Mouse (Mus musculus): ENCODE measurements at regions not wholly inside any gene's neighbourhood (a gene's known extent, or its start where the extent isn't known, plus 50 kb on each side); places are given as distances from the start of the nearest gene placed in this dataset.
"Not testable (repeated sequence)": the region's sequence is repeated elsewhere in the genome, so short reads cannot be mapped to it uniquely, and the experiment has no call there.

DNA sequence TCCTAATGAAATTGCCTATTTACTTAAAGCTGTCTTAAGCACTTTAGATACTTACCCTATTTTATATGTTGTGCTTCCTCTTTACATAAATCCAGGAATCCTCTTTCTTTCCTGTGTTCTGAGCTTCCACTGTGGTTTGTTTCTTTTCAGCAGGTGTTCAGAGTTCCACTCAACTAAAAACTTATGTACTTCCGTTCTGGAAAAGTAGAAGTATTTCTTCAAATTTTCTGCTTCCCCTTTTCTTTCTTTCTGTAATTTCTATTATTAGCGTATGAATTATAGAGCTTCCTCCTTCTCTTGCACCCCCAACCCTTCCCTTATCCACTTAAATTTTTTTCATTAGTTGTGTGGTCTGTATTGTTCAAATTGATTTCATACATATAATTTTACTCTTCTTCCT, 165.8 kb upstream of the Nudt12 start:
- no peak overlapping the region for H3K27ac ChIP-seq (replicated peaks)
- no peak for DNase-seq (ENCODE audit: low spot score)
- WGBS, result 95% methylated on average over 2 of the region's 2 CpGs
- H3K27me3 ChIP-seq (ENCODE audit: low read depth, poor library complexity, severe bottlenecking), result no peaks in the 10 kb centered on the region
- H3K4me1 ChIP-seq, result no peaks in the 10 kb centered on the region
- H3K9me3 ChIP-seq (replicated peaks), result no peaks in the 10 kb centered on the region
- no peaks in the 10 kb centered on the region for H3K36me3 ChIP-seq
- H3K4me3 ChIP-seq, result no peak overlapping the region

DNA sequence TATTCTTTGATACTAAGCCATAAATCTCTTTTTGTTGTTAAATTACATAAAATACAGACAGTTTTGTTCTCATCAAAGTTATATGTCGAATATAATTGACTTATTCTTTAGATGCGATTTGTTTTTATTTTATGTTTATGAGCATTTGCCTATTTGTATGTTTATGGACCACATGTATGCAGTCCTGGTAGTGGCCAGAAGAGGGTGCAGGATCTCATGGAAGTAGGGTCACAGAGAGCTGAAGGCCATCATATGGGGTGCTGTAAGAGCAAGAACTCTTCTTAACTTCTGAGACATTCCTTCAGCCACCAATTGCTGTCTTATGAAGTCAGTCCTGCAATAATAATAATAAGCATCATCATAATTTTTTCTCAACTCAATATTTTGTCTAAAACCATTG, 143.2 kb upstream of the Nudt12 start:
- Histone ChIP-seq H3K4me3 (no peak overlapping the region), H3K4me1 (no peaks in the 10 kb centered on the region), H3K27me3 (ENCODE audit: low read depth, poor library complexity, severe bottlenecking) (no peaks in the 10 kb centered on the region), H3K27ac (replicated peaks) (no peak overlapping the region), H3K36me3 (no peaks in the 10 kb centered on the region), H3K9me3 (replicated peaks) (no peaks in the 10 kb centered on the region)
- WGBS, result 75% methylated on average over 2 of the region's 2 CpGs
- no peak for DNase-seq (ENCODE audit: low spot score)

DNA sequence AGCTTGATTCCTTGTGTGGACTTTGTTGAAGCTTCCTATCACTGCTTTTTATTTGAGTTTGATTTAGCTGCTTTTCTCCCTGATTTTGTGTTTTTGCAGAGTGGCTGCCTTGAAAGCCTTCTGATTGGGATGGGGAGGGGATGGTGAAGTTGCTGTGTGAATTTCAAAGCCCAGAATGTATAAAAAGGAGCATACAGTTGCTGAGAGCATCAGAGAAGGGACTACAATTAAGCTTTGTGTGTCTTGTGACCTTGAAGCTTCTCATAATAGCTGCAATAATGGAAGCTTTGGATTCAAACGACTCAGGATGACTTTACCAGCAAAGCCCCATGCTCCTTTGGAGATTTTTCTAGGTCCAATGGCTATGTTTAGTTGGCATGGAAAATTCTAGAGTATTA, 130.6 kb upstream of the Nudt12 start:
- Histone ChIP-seq H3K36me3 (no peaks in the 10 kb centered on the region), H3K9me3 (replicated peaks) (no peaks in the 10 kb centered on the region), H3K4me1 (peaks cover 11% of the 10 kb centered on the region), H3K27me3 (ENCODE audit: low read depth, poor library complexity, severe bottlenecking) (no peaks in the 10 kb centered on the region), H3K4me3 (no peak overlapping the region), H3K27ac (replicated peaks) (no peak overlapping the region)
- no peak for DNase-seq (ENCODE audit: low spot score)
- whole genome bisulfite sequencing, result 59% methylated on average over 1 of the region's 1 CpGs

DNA sequence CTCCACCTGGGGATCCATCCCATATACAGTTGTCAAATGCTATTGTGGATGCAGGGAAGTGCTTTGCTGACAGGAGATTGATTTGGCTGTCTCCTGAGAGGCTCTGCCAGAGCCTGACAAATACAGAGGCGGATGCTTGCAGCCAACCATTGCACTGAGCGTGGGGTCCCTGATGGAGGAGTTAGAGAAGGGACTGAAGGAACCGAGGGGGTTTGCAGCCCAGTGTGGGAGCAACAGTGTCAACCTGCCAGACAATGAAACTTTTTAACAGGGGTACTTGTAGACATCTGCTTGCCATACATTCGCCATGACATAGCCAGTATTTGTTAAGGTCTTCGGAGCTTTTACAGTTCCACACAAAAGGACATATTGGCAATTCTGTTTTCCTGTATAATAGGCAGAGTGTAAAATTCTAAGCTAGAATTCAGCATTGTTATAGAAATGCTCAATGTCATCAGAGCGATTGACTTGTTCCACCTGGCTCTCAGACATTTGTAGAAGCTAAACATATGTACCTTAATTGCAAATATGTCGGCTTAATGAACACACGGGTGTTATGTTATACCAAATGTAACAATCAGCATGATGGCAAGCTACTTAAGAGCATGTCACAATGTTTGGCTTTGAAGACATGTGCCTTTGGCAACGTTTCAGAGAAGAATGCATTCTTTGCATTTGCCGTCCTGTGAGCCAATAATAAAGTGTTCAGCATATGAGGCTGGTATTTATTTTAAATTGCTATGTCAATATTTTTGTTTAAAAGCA, 130.0 kb upstream of the Nudt12 start:
- H3K4me1 ChIP-seq, result peaks cover 6% of the 10 kb centered on the region
- no peaks in the 10 kb centered on the region for H3K36me3 ChIP-seq
- no peaks in the 10 kb centered on the region for H3K27me3 ChIP-seq (ENCODE audit: low read depth, poor library complexity, severe bottlenecking)
- WGBS, result 86% methylated on average over 10 of the region's 10 CpGs
- no peak overlapping the region for H3K4me3 ChIP-seq
- no peak for DNase-seq (ENCODE audit: low spot score)
- no peak overlapping the region for H3K27ac ChIP-seq (replicated peaks)
- H3K9me3 ChIP-seq (replicated peaks), result no peaks in the 10 kb centered on the region

DNA sequence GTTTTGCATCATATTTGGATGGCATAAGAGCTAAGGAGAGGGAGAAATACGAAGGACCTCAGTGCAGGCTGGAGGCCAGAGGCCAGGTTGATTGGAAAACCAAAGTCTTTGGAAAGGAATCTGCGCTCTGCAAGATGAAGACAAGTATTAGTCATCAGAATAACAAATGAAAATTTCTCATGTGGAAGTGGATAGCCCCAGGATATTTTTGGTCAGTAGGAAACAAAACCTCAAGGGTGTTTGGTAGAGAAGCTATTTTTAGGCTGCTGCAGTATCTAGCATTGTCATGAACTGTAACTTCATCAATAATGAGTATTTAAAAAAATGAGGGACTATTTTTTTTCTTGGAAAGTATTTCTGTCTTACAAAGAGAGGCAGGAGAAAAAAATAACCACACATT, 125.6 kb upstream of the Nudt12 start:
- Histone ChIP-seq H3K27me3 (ENCODE audit: low read depth, poor library complexity, severe bottlenecking) (no peaks in the 10 kb centered on the region), H3K4me1 (no peaks in the 10 kb centered on the region), H3K4me3 (no peak overlapping the region), H3K36me3 (no peaks in the 10 kb centered on the region), H3K27ac (replicated peaks) (no peak overlapping the region), H3K9me3 (replicated peaks) (no peaks in the 10 kb centered on the region)
- WGBS, result 97% methylated on average over 2 of the region's 2 CpGs
- no peak for DNase-seq (ENCODE audit: low spot score)

DNA sequence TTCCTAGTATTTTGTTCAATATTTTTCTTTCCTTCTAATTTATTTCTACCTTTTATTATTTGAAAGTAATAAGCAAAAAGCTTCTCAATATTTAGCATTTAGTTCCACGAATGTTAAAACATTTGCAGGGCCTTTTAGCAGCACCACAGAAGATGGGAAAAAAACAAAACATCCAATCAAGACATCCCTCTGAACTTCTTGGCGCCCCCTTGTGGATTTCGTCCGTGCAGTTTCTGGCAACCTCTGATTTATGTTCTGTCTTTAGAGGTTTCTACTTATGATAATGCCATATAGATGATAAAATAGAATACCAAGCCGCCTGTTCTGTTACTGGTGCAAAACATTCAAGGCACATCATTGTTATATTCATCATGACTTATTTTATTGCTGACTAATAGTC, 86.2 kb upstream of the Nudt12 start:
- H3K4me3 ChIP-seq, result no peak overlapping the region
- H3K27ac ChIP-seq (replicated peaks), result no peak overlapping the region
- H3K4me1 ChIP-seq, result no peaks in the 10 kb centered on the region
- peak; percentile 36 for DNase-seq (ENCODE audit: low spot score)
- H3K9me3 ChIP-seq (replicated peaks), result no peaks in the 10 kb centered on the region
- no peaks in the 10 kb centered on the region for H3K36me3 ChIP-seq
- WGBS, result 13% methylated on average over 5 of the region's 5 CpGs
- H3K27me3 ChIP-seq (ENCODE audit: low read depth, poor library complexity, severe bottlenecking), result no peaks in the 10 kb centered on the region

DNA sequence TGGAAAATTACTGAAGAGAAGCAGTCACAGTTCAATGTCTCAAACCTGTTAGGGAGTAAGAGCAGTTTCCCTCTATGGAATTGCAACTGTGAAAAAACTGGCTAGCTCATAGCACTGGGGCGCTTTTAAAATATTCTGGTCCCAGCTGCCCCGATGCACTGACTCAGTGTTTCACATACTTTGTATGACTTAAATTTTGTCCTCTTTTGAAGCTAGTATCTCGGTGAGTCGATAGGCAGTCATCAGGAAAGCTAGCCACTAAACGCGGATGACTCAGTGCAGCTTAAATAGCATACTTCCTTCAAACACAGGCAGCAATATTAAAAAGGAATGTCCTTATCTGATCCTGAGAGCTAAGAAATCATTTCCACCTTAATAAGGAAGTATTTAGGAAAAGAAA, 63.7 kb upstream of the Nudt12 start:
- H3K36me3 ChIP-seq; H3K4me1 ChIP-seq; H3K4me3 ChIP-seq; H3K27me3 ChIP-seq (ENCODE audit: low read depth, poor library complexity, severe bottlenecking); DNase-seq (ENCODE audit: low spot score); H3K27ac ChIP-seq (replicated peaks); H3K9me3 ChIP-seq (replicated peaks): not testable (repeated sequence)
- WGBS, result 95% methylated on average over 4 of the region's 6 CpGs

DNA sequence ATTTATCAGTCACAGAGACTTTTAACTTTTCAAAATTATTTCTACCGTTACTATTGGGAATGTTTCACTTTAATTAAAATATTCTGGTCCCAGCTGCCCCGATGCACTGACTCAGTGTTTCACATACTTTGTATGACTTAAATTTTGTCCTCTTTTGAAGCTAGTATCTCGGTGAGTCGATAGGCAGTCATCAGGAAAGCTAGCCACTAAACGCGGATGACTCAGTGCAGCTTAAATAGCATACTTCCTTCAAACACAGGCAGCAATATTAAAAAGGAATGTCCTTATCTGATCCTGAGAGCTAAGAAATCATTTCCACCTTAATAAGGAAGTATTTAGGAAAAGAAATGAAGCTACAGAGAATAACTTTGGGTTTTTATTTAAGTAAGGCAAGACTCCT, 63.2 kb upstream of the Nudt12 start:
- WGBS, result 94% methylated on average over 4 of the region's 6 CpGs
- DNase-seq (ENCODE audit: low spot score); H3K9me3 ChIP-seq (replicated peaks); H3K4me3 ChIP-seq; H3K4me1 ChIP-seq; H3K36me3 ChIP-seq; H3K27ac ChIP-seq (replicated peaks); H3K27me3 ChIP-seq (ENCODE audit: low read depth, poor library complexity, severe bottlenecking): not testable (repeated sequence)
